Mouse (Mus musculus) gastrocnemius, postnatal 10 days (tissue): ENCODE data around the gene Gm20604. TPM values are rescaled to one million over a fixed set of nuclear protein-coding genes. Genes with fewer than 3 reads are reported as not detected.
A peak's percentile ranks its signal among the peaks of the same experiment; 100 is the strongest.

Source experiments
- DNase-seq: peaks from one replicate; pipeline ENCODE4 v3.0.0; 2021; ENCODE audit warnings: mixed read lengths
- total RNA-seq, 2 experiments: library from RNA; stranded (reverse); gene quantifications; 2 replicates each; pipeline ENCODE4 v1.2.3; 2021

Gm20604 gene
- total RNA-seq, 2 experiments from 2014 or later = 3.4 to 3.5 TPM

DNA sequence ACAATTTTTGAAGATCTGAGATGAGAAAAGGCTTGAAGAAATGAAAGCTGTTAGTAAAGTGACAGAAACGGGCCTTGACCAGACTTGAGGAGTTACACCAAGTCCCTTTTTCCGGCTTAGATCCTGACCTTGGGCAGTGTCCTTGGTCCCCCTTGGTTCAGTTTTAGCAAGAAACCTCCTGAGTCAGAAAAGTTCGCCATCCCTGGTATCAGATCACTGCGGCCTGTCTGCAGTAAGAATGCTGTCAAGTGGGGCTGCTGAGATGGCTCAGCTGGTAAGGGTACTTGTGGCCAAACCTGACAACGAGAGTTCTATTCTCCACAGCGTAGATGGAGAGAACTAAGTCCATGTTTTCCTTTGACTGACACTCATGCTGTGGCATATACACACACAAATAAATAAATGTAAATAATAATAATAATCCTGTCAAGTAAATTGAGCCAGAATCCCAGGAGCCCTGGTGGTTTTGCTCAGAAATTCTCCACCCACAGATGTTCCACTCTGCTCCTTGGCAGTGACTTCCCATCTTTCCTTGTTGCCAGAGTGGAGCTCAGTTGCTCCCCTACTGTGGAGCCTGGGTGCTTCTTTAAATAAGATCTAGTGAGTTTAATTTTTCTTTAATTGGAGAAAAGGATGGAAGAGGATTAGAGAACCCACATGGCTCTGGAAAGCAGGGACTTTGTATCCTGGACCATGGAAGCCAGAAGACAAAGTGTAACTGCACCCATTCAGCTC lies 52.4 kb downstream of the Gm20604 start:
- no peak for DNase-seq

DNA sequence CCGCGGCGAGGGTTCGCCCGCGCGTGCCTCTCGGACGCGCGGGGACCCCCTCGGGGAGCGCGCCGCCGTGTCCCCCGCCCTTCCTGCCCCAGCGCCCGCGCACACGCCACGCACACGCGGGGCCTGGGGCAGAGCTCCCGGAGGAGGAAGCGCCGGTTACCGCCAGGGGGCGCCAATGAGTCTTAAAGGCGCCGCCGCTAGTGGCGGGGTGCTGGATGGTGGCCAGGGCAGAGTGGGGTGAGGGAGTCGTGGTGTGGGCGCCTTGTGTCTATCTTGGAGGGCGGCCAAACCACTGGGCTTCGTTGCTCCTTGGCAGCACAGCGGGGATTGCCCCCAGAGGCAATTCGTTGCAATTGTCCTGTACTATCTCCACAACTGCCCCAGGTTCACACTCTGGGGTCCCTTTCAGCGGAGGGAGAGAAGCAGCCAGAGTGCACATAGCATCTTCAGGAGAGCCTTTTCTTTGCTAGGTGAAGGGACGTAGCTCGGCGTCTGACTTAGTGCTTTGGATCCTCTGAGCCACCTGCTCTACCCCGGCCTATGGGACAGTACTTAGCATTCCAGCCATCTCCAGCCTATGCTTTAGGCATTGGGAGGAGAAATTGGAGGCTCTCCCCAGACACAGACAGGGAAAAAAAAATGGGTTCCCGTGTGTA lies 53.1 kb downstream of the Gm20604 start:
- DNase-seq = peak; percentile 96

DNA sequence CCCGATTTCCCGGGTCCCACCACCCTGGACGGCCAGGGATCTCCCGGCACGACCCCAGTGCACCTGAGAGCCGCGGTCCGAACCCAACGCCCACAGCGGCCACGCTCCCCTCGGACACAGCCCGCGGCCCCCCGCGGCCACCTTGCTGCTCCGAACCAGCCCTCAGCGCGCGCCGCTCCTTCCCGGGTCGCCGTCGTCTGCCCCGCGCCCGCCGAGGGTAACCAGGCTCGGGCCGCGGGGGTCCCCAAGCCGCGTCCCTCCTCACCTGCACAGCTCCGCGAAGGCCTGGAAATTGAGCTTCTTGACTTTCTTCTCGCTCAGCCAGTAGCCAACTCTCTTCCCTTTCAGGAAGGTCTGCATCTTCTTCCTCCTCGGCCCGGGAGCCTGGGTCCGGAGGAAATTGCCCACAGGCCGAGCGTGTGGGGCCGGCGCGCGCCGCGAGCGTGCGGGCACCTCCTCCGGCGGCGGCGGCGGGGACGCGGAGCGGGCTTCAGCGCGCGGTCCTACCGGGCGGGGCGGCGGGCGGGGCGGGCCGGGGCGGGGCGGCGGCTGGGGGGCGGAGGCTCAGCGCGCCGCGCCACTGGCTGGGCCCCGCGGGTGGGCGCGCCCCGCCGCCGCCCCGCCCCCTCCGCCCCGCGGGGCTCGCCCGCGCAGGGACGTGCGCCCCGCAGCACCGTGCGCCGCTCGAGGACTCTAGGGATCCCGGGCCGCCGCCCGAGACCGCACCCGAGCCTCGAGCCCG lies 53.8 kb downstream of the Gm20604 start, which contains the start of gene Itpk1:
Itpk1 (minus strand) TSS at position 474 of the 742 bp plus-strand sequence.
- DNase-seq = peak; percentile 67

DNA sequence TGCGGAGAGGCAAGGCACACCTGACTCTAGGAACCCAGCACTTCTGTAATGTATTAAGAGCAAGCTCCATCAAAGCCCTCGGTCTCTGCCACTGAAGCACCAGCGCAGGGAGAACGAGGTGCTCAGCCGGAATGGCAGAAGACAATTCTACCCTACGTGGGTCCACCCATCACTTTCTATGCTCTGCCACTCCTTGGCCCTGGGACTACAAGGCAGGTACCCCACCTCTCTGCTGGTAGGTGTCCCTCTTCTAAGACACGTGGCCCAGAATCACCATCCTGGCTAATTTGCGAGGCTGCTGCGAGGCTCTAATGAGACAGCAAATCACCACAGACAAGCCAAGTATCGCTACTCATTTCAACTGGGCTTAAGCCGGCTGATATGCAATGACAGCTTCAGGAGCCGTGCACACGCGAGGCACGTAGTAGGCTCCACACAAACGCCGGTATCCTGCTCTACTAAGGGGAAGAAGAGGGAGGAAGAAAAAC lies 54.5 kb downstream of the Gm20604 start:
- DNase-seq = no peak

DNA sequence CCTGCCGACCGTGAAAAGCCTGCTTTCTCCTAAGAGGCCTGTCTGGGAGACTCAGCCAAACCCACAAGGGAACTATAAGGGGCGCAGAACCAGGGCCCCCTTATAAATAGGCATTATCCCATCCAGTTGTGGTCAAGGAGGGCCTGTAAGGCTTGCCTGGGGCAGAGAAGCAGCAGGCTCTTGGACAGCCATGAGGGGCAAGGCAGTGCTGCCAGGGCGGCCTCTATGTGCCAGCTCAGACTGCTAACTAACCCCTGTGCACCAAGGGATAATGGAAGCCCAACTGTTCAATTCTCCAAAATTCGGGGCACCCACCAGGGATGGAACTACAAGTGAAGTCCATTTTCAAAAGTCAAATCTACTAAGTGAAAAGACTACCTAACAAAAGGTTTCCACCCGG lies 55.0 kb downstream of the Gm20604 start:
- DNase-seq = no peak

DNA sequence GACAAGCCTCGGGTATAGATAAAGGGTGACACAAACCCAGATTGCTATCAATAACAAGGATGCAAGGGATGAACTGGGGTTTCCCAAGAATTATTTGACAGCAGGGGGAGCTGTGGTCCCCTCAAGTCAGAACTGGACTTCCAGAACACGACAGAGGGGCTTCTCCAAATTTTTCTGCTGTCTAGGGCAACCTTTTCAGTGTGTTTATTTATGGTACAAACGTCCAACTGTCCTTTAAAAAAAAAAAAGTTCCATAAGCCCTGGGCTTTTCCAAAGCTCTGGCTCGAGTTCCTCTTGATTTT lies 55.4 kb downstream of the Gm20604 start:
- no peak for DNase-seq

DNA sequence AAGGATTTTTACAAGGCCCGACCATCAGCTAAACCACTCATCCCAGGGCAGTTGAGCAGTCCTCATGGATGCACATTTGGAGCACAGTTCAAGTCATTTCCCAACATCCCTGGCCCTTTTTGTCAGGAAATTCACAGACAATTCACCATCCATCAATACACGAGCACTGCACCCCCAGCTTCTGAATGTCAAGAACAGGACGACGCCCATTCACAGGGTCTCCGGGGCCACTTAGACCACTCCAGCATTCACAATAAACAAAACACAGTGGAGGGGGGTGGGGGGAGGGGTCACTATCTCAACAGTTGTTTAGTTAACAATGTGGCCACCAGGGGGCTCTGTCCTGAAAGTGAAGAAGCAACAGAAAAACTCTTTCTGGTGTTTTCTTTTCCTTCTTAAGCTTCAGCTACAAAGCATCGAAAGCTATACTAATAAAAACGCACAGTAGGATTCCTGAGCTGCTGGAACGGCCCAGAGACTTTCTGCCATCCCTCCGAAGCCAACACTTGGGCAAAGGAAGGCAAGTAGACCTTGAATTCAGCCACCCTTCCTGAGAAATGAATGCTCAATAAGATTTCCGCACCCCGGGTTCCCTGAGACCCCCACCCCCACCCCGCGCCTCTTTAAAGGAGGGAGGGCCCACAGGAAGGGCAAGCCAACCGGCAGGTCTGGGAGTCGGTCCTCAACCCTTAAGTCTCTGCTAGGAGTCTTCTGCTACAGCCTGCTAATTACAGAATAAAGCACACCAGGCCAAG lies 55.9 kb downstream of the Gm20604 start:
- DNase-seq = peak; percentile 90

DNA sequence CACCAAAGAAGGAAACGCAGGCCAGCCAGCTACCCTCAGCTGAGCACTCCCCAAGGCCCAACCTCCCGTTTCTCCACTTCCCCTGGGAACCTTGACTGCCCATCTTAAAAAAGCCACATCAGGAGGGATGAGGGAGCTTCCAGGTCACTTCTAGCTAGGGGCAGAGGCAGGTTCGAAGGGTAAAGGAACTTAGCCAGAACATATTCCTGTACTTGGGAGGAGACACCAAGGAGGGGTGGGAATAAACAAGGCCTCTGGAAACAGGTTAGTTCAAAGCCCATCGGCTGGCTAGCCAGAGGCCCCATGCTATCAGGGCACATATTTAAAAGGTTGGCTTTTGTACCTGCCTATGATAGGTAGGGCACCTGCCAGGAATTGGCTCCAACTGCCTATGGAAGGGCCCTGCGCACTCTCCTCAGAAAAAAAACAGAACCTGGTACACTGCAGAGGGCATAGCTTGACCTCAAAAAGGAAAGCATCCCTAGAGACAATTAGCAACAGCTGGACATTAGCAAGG lies 56.7 kb downstream of the Gm20604 start:
- no peak for DNase-seq

DNA sequence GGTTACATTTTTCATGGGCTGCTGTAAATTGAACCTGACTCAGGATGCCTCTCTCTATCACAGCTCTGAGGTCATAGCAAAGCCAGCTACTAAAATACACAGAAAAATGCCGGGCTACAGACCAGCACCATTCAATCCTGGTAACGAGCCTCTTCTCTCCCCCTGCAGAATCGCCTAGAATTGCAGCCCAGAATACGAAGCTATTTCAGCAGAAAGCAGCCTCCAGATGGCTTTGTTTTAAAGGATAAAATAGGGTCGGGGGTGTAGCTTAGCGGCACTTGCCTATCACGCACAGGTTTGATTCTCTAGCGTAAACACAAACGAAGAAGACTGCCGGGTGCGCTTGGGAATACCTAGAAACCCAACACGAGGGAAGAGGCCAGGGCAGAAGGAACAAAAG lies 58.0 kb downstream of the Gm20604 start:
- no peak for DNase-seq

DNA sequence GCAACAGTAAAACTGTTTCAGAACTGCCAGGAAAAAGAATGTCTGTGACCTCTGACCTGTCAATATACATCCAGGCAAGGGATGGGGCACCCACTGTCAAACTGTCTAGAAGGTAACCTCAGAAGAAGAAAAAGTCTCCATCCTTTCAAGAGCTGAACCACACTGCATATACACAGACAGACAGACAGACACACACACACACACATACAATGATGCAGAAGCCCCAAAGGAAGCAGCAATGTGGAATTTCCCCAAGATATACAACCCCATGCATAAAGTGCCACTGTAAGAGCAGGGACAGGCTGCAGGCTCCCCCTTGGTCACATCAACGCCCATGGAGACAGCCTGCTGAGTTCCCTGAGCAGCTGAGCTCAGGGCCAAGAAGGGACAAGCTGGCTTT lies 59.3 kb downstream of the Gm20604 start:
- DNase-seq = no peak

DNA sequence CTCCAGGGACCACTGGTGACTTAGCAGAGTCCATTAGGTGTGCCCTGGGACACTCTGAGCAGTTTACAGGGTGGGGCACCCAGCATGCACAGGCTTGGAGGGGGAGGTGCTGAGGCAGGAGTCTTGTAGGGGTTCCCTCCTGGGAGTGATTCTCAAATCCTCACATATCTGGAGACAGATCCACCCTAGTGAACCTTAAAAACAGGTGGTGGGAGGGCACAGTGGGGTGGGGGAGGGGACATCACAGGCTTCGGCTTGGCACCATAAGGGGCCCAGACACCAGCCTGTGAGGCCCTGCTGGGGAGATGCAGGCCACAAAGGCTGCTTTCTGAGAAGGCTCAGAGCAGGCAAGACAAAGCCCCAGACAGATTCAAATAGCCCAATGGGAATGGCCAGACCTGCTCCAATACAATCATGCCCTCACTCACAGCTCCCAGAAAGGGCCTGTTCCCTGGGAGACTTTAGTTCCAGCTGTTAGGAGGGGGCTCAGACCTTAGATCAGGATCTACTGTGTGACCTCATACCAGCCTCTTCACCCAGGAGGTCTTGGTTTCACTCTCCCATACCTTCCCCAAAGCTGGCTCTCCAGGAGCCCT lies 60.3 kb downstream of the Gm20604 start:
- no peak for DNase-seq

DNA sequence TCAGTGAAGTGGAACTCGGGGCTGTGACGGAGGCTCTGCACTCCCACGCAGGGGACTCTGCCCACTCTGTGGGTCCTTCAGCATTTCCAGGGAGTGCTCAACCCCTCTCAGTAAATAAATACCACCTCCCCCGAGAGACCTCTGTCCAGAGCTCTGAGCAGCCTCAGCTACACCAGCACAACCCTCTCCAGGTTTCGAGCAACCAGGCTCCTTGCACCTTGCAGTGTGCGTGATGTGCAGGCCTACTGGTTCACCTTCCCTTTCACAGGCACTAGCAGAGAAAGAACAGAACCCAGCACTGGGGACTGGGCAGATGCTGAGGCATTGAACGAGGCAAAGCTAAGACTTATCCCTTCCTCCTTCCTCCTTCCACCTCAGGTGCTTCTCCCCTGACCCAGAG lies 61.1 kb downstream of the Gm20604 start:
- DNase-seq = no peak

DNA sequence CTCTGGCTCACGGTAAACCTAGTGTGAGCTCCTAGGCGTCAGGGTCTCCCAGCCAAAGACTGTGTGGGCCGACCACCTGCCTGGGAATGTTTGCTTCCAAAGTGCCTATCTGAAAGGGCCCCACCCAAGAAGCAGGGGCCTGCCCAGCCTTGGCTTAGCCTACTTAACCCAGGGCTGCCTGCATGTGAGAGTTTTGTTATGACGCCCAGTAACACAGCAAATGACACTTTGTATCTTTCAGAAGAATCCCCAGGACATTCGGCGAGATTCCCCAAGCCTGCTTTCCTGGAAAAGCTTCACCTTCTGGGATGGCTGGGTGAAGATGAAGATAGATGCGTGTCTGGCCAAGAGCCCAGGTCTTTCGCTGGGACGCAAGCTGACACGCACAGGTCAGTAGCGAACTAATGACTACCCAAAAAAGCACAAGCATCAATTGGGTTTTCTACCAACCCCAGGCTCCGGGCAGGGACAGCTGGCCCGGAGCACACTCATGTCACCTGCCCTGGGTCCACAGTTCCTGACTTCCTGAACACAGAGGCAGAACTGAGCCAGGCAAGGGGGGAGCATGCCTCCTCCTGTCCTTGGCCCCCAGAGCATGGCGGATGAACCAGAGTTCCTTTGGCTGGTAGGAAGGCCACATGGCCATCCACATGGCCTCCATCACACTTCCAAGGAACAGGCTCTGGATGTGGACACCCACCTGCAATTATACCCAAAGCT lies 61.7 kb downstream of the Gm20604 start:
- DNase-seq = no peak

DNA sequence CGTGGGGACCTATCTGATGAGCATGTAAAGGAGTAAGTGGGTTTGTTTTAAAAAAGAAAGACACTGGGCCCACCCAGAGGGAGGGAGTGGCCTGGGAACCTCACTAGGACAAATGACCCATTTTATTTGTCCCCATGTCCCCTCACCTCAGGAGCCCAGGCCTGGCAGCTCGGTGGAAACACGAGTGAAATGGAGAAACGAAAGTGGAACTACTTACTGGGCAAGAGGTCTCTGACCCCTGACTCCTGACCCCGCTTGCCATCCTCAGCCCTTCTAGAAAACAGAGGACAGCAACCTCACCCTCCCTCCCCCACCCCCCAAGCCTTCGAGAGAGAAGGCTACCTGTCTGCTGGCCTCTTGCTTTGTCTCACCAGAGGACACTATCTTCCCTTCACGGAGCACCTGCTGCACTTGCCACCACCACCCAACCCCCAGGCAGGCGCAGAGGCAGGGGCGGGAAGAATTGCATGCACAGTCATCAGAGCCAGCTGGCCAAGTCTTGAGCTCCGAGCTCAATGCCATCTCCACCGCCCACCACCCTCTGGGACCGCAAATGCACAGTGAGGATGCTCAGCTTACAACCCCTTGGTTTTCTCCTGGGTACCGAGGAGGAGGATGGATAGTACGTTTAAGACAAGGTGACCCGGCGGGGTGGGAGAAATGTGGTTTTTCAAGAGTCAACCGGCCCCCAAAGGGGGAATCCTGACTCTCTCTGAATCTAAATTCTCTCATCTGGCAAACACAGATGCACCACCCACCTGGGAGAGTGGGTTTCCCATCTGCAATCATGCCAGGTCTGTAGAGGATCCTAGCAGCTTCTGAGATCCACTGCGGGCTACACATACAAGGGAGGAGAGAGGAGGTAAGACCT lies 62.9 kb downstream of the Gm20604 start:
- no peak for DNase-seq

DNA sequence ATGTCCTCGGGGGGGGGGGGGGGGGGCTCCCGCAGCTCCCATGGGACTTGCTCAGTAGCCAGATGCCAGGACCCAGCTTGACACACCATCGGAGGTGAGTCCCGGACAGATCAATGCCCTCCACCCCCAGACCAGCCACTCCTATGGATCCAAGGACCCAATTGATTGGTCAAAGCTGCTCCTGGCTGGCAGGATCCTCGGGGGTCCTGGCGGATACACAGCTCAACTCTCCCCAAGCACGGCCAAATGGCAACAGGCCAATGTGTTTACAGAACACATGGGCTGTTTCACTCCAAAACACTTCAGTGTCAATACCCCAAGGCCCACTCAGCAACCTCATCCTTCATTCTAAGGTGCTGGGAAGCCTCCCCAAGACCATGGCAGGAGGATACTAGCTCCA lies 66.7 kb downstream of the Gm20604 start:
- DNase-seq = no peak

Other genes starting within 250 kb of the Gm20604 start
- gene Chga, start 203.7 kb downstream of the Gm20604 start, total RNA-seq = under 1 TPM; 0.21 to 0.36 TPM
- gene Itpk1, start 53.7 kb downstream of the Gm20604 start, total RNA-seq = 1 to 10 TPM; 5.6 to 6.0 TPM
- gene Moap1, start 15.0 kb downstream of the Gm20604 start, total RNA-seq = 1 to 10 TPM; 6.4 to 6.8 TPM
- gene Tmem251, start 14.9 kb downstream of the Gm20604 start, total RNA-seq = 1 to 10 TPM; 2.3 to 2.7 TPM
- gene Gm28051, start 907 bp downstream of the Gm20604 start, total RNA-seq = not detected
- gene Gon7, start 869 bp downstream of the Gm20604 start, total RNA-seq = 1 to 10 TPM; 6.7 to 7.4 TPM
- 10 to 100 TPM; 15.2 to 17.7 TPM for gene Ubr7, start 705 bp downstream of the Gm20604 start, total RNA-seq
- 10 to 100 TPM; 18.6 to 25.3 TPM for gene Btbd7, start 119.8 kb upstream of the Gm20604 start, total RNA-seq
- gene Cox8c, start 140.6 kb upstream of the Gm20604 start, total RNA-seq = not detected
- under 1 TPM; 0.12 to 0.16 TPM for gene Unc79, start 190.2 kb upstream of the Gm20604 start, total RNA-seq